Mouse (Mus musculus) midbrain, embryonic 13.5 days (tissue): ENCODE measurements around the gene Prrc2c. TPM values are rescaled to one million over a fixed set of nuclear protein-coding genes. Genes with fewer than 3 reads are reported as not detected.

Experiments
- ATAC-seq: fragments of 200-750 bp; cut with Nextera tagmentation; 2 replicates; pipeline ENCODE4 v1.8.0; 2017; ENCODE audit warnings: mild to moderate bottlenecking, moderate TSS enrichment, moderate library complexity
- H3K27ac ChIP-seq: fragments of 300-500 bp; sonication (generic); 2 replicates; pipeline ENCODE4 v1.5.1; 2015; ENCODE audit warnings: inconsistent platforms, mild to moderate bottlenecking, moderate library complexity
- H3K27me3 ChIP-seq: fragments of 300-500 bp; sonication (generic); 2 replicates; pipeline ENCODE4 v1.6.1; 2015; ENCODE audit warnings: mild to moderate bottlenecking, inconsistent platforms
- H3K36me3 ChIP-seq: fragments of 300-500 bp; sonication (generic); 2 replicates; pipeline ENCODE4 v1.6.1; 2015; ENCODE audit warnings: mild to moderate bottlenecking, inconsistent platforms
- H3K4me1 ChIP-seq: fragments of 300-500 bp; sonication (generic); replicated peaks from 2 replicates; pipeline ENCODE4 v1.6.1; 2015; ENCODE audit warnings: inconsistent platforms
- H3K4me2 ChIP-seq: fragments of 300-500 bp; sonication (generic); replicated peaks from 2 replicates; pipeline ENCODE4 v1.6.1; 2015; ENCODE audit warnings: moderate library complexity, mild to moderate bottlenecking, inconsistent platforms
- H3K4me3 ChIP-seq: fragments of 300-500 bp; sonication (generic); replicated peaks from 2 replicates; pipeline ENCODE4 v1.5.1; 2015; ENCODE audit warnings: mild to moderate bottlenecking, inconsistent platforms
- H3K9ac ChIP-seq: fragments of 300-500 bp; sonication (generic); replicated peaks from 2 replicates; pipeline ENCODE4 v1.6.1; 2015; ENCODE audit warnings: mild to moderate bottlenecking, inconsistent platforms
- H3K9me3 ChIP-seq: fragments of 300-500 bp; sonication (generic); 2 replicates; pipeline ENCODE4 v1.6.1; 2016; ENCODE audit warnings: mild to moderate bottlenecking, inconsistent platforms
- WGBS: fragments of 180-500 bp; shearing (Covaris S2); methylation state at CpG from one replicate; pipeline ENCODE4 v1.1.7; 2015; 5-methylcytosine and 5-hydroxymethylcytosine counted together
- polyA plus RNA-seq: library from polyadenylated mRNA; unstranded; fragments of >200 nt; fragmentation: Nextera tagmentation; extraction: Ambion mirVana; gene quantifications from 2 replicates; pipeline ENCODE4 v1.2.1, GENCODE M21; 2015

The Prrc2c gene
- polyA plus RNA-seq, 1 experiment from 2014 or later: 171 TPM

- peaks cover 35% of the 10 kb centered on the region for H3K4me1 ChIP-seq
- H3K27me3 ChIP-seq: no peaks in the 10 kb centered on the region
- no peak overlapping the region for H3K27ac ChIP-seq
- 65% methylated on average over 2 of the region's 2 CpGs for WGBS
- H3K4me2 ChIP-seq: peak overlapping the region; percentile 82
- H3K9me3 ChIP-seq: no peaks in the 10 kb centered on the region
- peak overlapping the region; percentile 98 for H3K4me3 ChIP-seq
- no peaks in the 10 kb centered on the region for H3K36me3 ChIP-seq
- peak overlapping the region; percentile 99 for H3K9ac ChIP-seq
- no peak for ATAC-seq
Measured at GRCm38 (mm10) chr1:162738472-162738871, 1.9 kb downstream of the Prrc2c start.

DNA sequence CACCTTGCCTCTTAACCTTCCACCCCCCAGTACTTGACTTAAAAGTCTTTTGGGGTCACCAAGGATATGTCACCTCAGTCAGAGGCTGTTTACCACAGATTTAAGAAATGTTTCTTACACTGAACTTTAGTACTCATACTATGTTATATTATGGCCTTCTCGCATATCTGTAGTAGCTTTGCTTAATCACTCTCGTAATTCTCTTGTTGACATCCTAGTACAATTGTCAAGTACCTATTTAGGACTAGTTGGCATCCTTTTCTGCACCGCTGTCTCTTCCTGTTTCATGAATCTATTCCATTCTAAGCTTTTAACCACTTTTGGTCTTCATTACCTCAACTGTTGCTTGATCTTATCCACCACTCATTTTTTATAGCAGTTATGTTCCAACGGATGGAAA is 5.3 kb downstream of the Prrc2c start:
- no peaks in the 10 kb centered on the region for H3K9me3 ChIP-seq
- no peaks in the 10 kb centered on the region for H3K36me3 ChIP-seq
- ATAC-seq: no peak
- H3K4me1 ChIP-seq: peaks cover 53% of the 10 kb centered on the region
- no peak overlapping the region for H3K9ac ChIP-seq
- no peak overlapping the region for H3K4me2 ChIP-seq
- H3K4me3 ChIP-seq: no peak overlapping the region
- H3K27me3 ChIP-seq: no peaks in the 10 kb centered on the region
- H3K27ac ChIP-seq: no peak overlapping the region
- WGBS: 89% methylated on average over 4 of the region's 4 CpGs

GRCm38 (mm10) chr1:162734283-162734682 is 6.1 kb downstream of the Prrc2c start:
- no peak overlapping the region for H3K27ac ChIP-seq
- H3K9ac ChIP-seq: no peak overlapping the region
- no peaks in the 10 kb centered on the region for H3K36me3 ChIP-seq
- H3K4me2 ChIP-seq: no peak overlapping the region
- no peak for ATAC-seq
- peaks cover 57% of the 10 kb centered on the region for H3K4me1 ChIP-seq
- H3K4me3 ChIP-seq: no peak overlapping the region
- no peaks in the 10 kb centered on the region for H3K27me3 ChIP-seq
- 77% methylated on average over 1 of the region's 1 CpGs for WGBS
- H3K9me3 ChIP-seq: no peaks in the 10 kb centered on the region

- Histone ChIP-seq H3K4me1 (peaks cover 36% of the 10 kb centered on the region), H3K4me3 (no peak overlapping the region), H3K27ac (no peak overlapping the region), H3K36me3 (no peaks in the 10 kb centered on the region), H3K4me2 (no peak overlapping the region), H3K9me3 (no peaks in the 10 kb centered on the region), H3K27me3 (no peaks in the 10 kb centered on the region), H3K9ac (no peak overlapping the region)
- WGBS: 59% methylated on average over 4 of the region's 4 CpGs
- no peak for ATAC-seq
Measured at GRCm38 (mm10) chr1:162732041-162732440, 8.3 kb downstream of the Prrc2c start.

- peaks cover 27% of the 10 kb centered on the region for H3K4me1 ChIP-seq
- no peak overlapping the region for H3K9ac ChIP-seq
- no peak overlapping the region for H3K27ac ChIP-seq
- WGBS: 43% methylated on average over 2 of the region's 2 CpGs
- no peak overlapping the region for H3K4me2 ChIP-seq
- H3K9me3 ChIP-seq: no peaks in the 10 kb centered on the region
- peaks cover 2% of the 10 kb centered on the region; the same call in 1 of the 2 replicates for H3K36me3 ChIP-seq
- H3K4me3 ChIP-seq: no peak overlapping the region
- H3K27me3 ChIP-seq: no peaks in the 10 kb centered on the region
- ATAC-seq: no peak
Measured at GRCm38 (mm10) chr1:162729436-162729835, 10.9 kb downstream of the Prrc2c start.

DNA sequence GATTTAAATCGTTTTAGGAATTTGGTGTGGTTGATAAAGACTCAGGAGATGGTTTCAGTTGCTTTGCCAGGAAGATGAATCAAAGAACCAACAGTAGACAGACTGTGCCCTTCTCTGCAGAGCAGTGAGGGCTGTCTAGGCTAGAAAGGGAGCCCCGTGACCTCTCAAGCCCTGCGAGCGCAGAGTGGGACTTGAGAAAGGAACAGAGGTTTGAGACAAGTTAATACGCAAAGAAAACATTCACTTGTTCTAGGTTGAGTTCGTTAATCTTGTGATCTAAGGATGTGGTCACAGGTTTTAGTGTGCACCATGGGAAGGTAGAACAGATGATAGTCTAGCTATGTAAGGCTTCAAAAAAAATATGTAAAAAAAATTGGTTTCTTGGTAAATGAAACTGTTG is 12.4 kb downstream of the Prrc2c start:
- Histone ChIP-seq H3K9ac (no peak overlapping the region), H3K27me3 (no peaks in the 10 kb centered on the region), H3K4me3 (no peak overlapping the region), H3K36me3 (peaks cover 11% of the 10 kb centered on the region), H3K27ac (no peak overlapping the region), H3K4me1 (peaks cover 20% of the 10 kb centered on the region), H3K4me2 (no peak overlapping the region), H3K9me3 (no peaks in the 10 kb centered on the region)
- no peak for ATAC-seq
- 89% methylated on average over 6 of the region's 6 CpGs for WGBS

- Histone ChIP-seq H3K27me3 (no peaks in the 10 kb centered on the region), H3K4me1 (no peaks in the 10 kb centered on the region; the same call in 1 of the 2 replicates), H3K4me3 (no peak overlapping the region), H3K9me3 (no peaks in the 10 kb centered on the region), H3K27ac (no peak overlapping the region), H3K36me3 (peaks cover 35% of the 10 kb centered on the region), H3K9ac (no peak overlapping the region), H3K4me2 (no peak overlapping the region)
- no peak for ATAC-seq
Measured at GRCm38 (mm10) chr1:162723610-162724009, 16.7 kb downstream of the Prrc2c start.

DNA sequence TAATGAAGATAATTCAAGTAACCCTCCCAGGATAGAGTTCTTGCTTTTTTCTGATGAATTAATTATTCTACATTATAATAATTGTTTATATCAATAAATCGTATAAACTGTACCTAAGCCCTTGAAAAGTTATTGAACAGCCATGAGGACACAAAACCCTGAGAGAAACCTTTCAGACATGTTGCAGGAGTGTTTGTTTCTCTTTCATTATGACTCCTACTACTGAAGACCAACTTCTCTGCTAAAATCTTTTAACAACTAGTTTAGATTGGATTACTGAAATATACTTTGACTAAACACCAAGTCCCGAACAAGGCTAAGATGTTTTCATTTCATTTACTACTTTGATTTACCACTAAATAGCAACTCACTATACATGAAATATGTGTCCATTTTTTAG is 19.7 kb downstream of the Prrc2c start:
- 94% methylated on average over 2 of the region's 2 CpGs for WGBS

DNA sequence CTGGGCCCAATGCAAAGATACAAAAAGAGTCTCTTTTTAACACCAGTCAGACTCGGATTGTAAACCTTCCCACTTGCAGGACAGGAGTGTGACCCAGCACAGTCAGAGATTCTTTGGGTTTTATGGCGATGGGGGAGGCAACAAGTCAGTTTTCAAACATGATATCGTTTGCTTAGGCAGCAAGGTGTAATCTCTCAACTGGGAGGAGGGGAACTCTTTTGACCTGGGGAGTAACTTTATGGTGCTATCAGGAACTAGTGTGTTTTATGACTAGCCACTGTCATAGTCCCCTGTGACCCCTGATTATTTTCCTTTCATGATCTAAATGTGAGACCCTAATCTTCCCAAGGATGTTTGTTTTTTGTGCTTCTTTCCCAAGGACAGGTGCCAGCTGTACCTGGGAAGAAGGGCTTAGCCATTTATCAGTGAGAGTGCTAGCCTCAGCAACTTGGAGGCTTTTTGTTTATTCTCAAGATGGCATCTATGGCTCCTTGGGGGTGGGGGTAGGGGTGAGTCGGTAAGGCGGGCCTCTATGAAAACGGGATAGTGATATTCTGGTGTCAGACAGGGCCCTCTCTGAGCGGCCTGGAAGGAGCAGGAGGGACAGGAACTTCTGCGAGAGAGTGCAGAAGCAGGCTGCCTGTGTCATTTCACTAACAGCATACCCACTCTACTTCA is 39.8 kb downstream of the Prrc2c start:
- Histone ChIP-seq H3K4me2 (no peak overlapping the region), H3K4me1 (no peaks in the 10 kb centered on the region), H3K36me3 (peaks cover 72% of the 10 kb centered on the region), H3K4me3 (no peak overlapping the region), H3K27ac (no peak overlapping the region), H3K9me3 (no peaks in the 10 kb centered on the region), H3K27me3 (no peaks in the 10 kb centered on the region), H3K9ac (no peak overlapping the region)
- no peak for ATAC-seq
- 93% methylated on average over 8 of the region's 8 CpGs for WGBS

More for the DNA sequence above, 19.7 kb downstream of the Prrc2c start:
- H3K4me1 ChIP-seq: no peaks in the 10 kb centered on the region
- no peak overlapping the region for H3K9ac ChIP-seq
- H3K4me3 ChIP-seq: no peak overlapping the region
- no peak overlapping the region for H3K4me2 ChIP-seq
- H3K27me3 ChIP-seq: no peaks in the 10 kb centered on the region
- ATAC-seq: no peak
- H3K36me3 ChIP-seq: peaks cover 52% of the 10 kb centered on the region
- no peaks in the 10 kb centered on the region for H3K9me3 ChIP-seq
- H3K27ac ChIP-seq: no peak overlapping the region

DNA sequence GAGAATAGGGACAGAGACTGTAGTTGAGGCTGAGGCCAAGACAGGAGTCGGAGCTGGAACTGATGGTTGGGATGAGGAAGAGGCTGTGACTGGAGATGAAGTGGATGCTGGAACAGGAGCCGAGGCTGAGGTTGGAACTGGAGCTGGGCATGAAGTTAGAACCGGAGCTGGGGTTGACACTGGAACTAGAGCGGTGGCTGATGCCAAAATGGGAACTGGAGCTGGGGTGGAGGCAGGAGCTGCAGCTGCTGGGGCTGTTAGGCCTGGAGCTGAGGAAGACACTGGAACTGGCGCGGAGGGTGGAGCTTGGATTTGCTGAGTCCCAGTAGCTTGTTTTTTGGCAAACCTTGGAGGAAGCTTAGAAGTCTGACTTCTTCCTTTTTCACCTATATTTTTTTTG is 42.5 kb downstream of the Prrc2c start:
- no peaks in the 10 kb centered on the region for H3K27me3 ChIP-seq
- no peak overlapping the region for H3K9ac ChIP-seq
- H3K4me3 ChIP-seq: no peak overlapping the region
- ATAC-seq: no peak
- H3K36me3 ChIP-seq: peaks cover 72% of the 10 kb centered on the region
- no peak overlapping the region for H3K27ac ChIP-seq
- no peaks in the 10 kb centered on the region for H3K4me1 ChIP-seq
- WGBS: 96% methylated on average over 6 of the region's 6 CpGs
- H3K4me2 ChIP-seq: no peak overlapping the region
- H3K9me3 ChIP-seq: no peaks in the 10 kb centered on the region

GRCm38 (mm10) chr1:162693721-162694120 is 46.6 kb downstream of the Prrc2c start:
- Histone ChIP-seq H3K36me3 (peaks cover 73% of the 10 kb centered on the region), H3K4me3 (no peak overlapping the region), H3K9me3 (no peaks in the 10 kb centered on the region), H3K27ac (no peak overlapping the region), H3K4me2 (no peak overlapping the region), H3K27me3 (no peaks in the 10 kb centered on the region), H3K9ac (no peak overlapping the region), H3K4me1 (no peaks in the 10 kb centered on the region)
- ATAC-seq: no peak
- 90% methylated on average over 2 of the region's 2 CpGs for WGBS

DNA sequence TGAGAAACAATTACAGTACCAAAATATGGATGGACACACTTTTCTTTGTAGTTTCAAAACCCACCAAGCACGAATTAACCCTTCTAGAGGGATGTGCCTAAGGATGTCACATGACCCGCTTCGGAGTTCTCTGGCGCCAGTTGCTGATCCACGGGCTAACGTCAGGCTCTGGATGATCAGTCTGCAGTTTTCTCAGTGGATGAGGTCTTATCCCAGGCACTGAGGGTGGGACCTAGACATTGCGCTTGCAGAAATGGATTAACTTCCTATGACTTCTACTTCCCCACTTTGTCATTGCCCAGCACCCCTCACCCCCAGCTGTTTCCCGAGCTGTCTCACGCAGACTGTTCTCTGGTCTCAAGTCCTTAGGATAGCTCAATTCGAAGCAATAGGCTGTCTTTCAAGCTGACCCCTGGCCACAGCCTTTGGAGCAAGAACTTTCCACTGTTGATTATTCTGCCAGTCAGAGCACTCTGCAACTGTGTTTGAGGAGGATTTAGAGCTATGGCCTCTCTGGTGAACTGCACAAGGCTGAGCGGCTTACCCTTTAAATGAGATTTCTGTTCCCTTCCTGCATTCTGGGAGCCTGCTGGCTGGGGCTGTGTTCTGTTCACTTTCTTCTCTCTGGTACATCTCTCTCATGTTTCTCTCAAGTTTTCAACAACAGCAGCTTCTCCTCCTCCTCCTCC is 74.7 kb downstream of the Prrc2c start:
- ATAC-seq: peak; percentile 90
- peak overlapping the region; percentile 60 for H3K9ac ChIP-seq
- WGBS: 3% methylated on average over 11 of the region's 11 CpGs

More for the DNA sequence above, 74.7 kb downstream of the Prrc2c start:
- Histone ChIP-seq H3K36me3 (peaks cover 19% of the 10 kb centered on the region), H3K27ac (no peak overlapping the region), H3K4me3 (peak overlapping the region; percentile 25), H3K4me2 (peak overlapping the region; percentile 57), H3K4me1 (peaks cover 6% of the 10 kb centered on the region), H3K27me3 (no peaks in the 10 kb centered on the region), H3K9me3 (no peaks in the 10 kb centered on the region)
